Mouse (Mus musculus): ENCODE measurements at regions not wholly inside any gene's neighbourhood (a gene's known extent, or its start where the extent isn't known, plus 50 kb on each side); places are given as distances from the start of the nearest gene placed in this dataset.

DNA sequence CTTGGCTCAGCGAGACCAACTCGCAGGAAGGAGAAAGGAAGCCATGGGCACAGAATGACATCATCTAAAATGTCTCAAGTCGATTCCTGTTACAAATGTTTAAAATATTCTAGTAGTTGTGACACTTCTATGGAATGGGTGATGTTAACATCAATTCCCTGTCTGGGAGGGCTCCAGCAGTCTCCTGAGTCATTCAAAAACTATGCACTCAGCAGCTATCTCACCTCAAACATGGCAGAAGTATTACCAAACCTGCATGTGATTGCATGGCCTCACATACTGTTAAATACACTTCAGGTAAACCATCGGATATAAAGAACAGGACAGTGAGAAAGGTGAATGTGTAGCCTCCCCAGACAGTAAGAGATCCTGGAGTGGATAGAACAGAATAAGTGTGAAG is 66.7 kb upstream of the Tnfaip3 start:
- no peak for DNase-seq (ENCODE audit: low read depth in 1 of 2, low spot score in 2 of 2)

- DNase-seq (ENCODE audit: low read depth in 1 of 2, low spot score in 2 of 2): no peak
These were observed 62.6 kb upstream of the Tnfaip3 start for GRCm38 (mm10) chr10:19078047-19078446.

- DNase-seq (ENCODE audit: low read depth in 1 of 2, low spot score in 2 of 2): no peak
These were observed 52.9 kb upstream of the Tnfaip3 start for GRCm38 (mm10) chr10:19068377-19068776.

DNA sequence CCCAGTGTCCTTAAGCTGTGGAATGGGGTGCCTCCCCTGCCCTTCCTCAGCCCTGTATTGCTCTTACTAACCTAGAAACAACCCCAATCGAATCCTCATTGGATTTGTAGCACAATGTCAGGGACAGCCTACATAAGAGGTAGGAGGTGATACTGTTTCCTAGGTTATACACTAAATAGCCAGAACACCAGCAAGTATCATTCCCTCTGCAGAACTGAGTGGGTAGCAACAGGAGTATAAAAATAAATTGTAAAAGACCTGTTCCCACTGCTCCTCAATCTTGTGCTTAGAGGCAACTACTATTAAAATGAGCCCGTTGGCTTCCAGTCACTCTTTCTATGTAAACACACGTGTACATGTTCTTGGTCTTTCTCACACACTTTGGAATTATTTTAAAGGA is 52.2 kb upstream of the Tnfaip3 start:
- DNase-seq (ENCODE audit: low read depth in 1 of 2, low spot score in 2 of 2): no peak

DNA sequence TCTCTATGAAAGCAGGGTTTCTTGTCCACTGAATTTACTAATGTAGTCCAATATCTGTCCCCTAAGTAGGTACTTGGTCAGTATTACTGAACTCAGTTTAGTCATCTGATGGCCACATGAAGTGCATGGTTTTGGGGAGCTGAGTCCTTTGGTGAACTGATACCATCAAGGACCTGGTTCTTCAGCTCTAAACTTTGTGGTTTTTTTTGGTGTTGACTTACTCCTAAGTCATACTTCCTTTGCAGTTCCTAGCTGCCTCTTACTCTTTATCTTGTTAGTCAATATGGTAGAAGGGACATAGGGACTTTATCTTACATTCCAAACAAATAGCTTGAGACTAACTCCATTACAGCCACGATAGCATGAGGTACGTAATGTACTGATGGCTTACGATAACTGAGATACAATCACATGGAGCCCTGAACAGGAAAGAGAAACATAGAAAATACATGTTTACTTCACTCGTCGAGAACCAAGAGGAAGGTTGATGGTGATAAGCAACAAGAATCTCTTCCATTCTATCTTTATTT is 51.4 kb upstream of the Tnfaip3 start:
- DNase-seq (ENCODE audit: low read depth in 1 of 2, low spot score in 2 of 2): no peak

Data from monocyte, adult 2 months (primary cell).